Mouse (Mus musculus) brain, embryonic 14.5 days (tissue): ENCODE results near the gene Parp11. TPM values are rescaled to one million over a fixed set of nuclear protein-coding genes. Genes with fewer than 3 reads are reported as not detected.

ENCODE experiments used
- DNase-seq: peaks from one replicate; pipeline ENCODE4 v3.0.0-alpha.2; 2011; ENCODE audit warnings: low read depth
- CTCF ChIP-seq: fragments of 200-500 bp; IDR thresholded peaks from 2 replicates; pipeline ENCODE4 v1.5.1; 2012; ENCODE audit warnings: inconsistent platforms, mild to moderate bottlenecking, moderate library complexity, borderline replicate concordance; ENCODE audit not compliant: insufficient read depth, insufficient read length; ENCODE audit errors: extremely low read depth
- POLR2A ChIP-seq: fragments of 200-500 bp; IDR thresholded peaks from 2 replicates; pipeline ENCODE4 v1.6.1; 2012; ENCODE audit warnings: mild to moderate bottlenecking, inconsistent platforms, borderline replicate concordance; ENCODE audit not compliant: poor library complexity, insufficient read depth, insufficient read length, severe bottlenecking; ENCODE audit errors: extremely low read depth
- polyA plus RNA-seq: library from polyadenylated mRNA; depleted of rRNA; stranded (reverse); fragments of >200 nt; gene quantifications from 2 replicates; pipeline ENCODE4 v1.2.3, GENCODE M21; 2012

The Parp11 gene
- polyA plus RNA-seq, 1 experiment = 86.1 TPM

DNA sequence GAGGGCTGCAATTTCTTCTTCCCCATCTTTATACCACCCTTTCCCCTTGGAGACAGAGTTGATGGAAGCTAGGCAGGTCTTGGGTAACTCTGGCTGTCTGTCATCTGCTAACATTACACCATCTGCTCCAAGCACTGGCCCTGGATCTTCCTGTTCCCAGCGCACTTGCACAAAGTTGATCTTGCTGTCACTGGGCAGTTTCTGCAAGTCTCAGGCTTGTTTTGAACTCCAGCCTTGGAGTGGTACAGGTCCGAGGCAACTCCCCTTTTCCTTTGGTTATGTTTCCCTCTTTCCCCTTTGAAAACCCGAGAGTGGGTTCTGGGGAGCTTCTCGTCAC lies 12.0 kb upstream of the Parp11 start:
- no peak for TF ChIP-seq POLR2A
- TF ChIP-seq CTCF = no peak
- DNase-seq = no peak

DNA sequence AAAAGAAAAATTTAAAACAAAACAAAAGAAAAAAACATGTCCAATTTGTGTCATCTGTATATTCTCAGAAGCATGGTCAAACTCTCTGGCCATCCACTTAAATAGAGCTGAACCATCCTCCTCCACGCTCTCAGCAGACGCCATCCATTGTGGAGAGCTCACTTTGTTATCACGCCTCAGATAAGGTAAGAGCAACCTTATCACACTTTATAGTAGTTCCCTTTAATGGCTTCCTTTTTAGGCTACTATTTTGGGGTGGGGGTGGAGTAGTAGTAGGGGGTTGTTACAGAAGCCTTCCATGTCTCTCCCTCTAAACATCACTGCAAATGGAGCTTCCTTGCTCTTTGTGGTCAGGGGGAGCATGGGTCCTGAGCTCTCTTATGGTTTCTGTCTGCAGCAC lies 7.6 kb upstream of the Parp11 start:
- DNase-seq = no peak
- TF ChIP-seq POLR2A (no peak), CTCF (no peak)

DNA sequence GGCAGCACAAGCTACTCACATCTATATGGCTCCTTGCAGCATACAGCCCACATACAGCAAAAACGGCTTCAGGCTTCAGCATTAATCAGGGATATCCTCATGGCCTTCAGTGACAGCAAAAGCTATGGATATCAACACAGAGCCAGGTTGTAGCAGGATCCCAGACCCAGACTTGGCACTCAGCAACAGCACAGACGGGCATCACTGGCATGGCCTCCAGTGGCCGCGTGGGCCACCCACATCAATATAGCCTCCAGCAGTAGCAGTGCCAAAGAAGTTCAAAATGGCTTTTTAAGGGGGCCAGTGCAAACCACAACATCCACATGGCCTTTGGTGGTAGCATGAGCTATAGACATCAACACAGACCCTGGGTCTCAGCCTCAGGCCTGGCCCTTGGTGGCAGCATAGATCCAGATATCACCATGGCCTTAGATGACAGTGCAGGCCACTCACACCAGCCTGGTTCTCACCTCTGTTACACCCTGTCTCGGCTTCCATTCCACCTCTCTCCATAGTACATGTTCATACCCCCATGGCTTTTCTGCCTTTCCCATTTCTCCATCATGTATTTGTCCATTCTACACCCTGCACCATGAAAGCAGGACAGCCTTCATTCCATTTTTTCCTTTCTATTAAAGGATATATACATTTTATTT lies 7.0 kb upstream of the Parp11 start:
- DNase-seq = peak; percentile 59
- TF ChIP-seq CTCF (no peak), POLR2A (no peak)

DNA sequence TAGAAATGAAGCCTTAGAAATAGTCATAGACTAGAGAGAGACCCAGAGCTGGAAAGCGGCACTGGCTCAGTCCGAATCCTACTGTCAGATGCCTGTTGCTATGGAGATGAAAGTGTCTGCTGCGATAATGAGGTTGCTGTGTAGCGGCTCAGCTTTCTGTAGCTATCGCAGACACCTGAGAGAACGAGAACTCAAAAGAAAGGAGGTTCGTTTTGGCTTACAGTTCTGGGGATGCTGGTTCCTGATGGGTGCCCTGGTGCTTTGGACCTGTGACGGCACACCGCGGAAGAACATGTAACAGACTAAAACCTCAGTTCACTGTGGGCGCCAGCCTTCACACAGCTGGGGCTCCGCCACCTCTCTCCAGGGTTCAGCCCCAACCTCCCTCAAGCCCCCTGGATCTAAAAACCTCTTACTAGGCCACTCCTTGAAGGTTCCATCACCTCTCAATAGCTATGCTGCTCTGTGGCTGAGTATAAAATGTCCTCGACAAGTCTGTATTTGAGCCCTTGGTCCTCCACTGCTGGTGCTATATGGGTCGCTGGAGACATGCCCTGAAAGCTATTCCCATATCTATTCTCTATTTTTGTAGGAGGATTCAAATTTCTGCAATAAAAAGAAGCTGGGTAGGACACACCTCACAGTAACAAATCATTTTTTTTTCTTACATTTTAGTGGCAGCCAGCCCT lies 6.1 kb upstream of the Parp11 start:
- peak; percentile 93 for DNase-seq
- TF ChIP-seq POLR2A = no peak
- no peak for TF ChIP-seq CTCF

DNA sequence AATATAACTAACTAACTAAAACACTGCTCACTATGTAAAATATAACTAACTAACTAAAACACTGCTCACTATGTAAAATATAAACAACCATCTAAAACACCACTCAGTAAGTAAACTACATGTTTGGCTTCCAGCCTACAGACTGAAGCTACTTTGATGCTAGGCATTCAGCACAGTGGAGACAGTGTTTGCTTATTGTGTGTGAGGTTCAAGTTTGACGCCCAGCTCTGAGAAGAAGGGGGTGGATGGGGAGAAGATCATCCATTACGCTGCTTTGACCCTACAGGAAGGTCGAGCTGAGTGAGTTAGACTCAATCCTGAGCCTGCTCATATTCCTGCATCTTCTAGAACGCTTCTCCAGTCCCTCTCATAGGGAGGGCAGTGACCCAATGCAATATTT lies 4.1 kb upstream of the Parp11 start:
- TF ChIP-seq CTCF (no peak), POLR2A (no peak)
- peak; percentile 71 for DNase-seq

DNA sequence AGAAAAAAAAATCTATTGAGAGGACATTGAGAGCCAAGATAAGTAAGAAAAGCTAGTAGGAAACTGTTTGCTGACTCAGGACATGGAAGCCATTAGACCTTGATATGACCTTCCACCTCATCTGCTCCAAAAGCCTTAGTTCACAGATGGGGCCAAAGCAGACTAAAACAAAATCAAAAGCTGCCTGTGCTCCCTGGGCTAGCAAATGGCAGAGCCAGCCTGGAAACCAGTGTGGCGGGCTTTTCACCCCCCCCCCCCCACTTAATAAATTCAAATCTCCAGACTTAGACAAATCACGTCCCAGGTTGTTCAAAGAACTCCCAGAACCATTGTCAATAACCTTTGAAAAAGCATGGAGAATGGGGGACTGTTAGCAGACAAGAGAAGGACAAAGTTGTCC lies 2.7 kb upstream of the Parp11 start:
- peak; percentile 79 for DNase-seq
- TF ChIP-seq POLR2A (no peak), CTCF (no peak)

DNA sequence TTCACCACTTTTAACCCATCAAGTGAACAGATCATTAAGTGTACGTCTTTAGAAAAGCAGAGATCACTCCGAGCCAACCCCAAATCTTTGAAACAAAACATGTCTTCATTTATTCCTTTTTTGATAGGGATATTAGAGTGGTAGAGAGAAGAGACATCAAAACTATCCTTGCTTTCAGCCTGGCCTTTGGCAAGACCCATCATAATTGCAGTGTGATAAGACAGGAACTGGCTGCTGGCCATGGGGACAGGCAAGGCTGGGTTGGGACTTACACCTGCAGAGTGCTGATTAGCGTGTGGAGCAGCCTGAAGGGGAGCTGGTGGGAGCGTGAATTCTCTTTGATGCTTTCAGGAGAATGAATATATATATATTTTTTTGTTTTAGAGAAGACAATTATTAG lies 2.2 kb upstream of the Parp11 start:
- no peak for TF ChIP-seq POLR2A
- no peak for TF ChIP-seq CTCF
- DNase-seq = peak; percentile 83

DNA sequence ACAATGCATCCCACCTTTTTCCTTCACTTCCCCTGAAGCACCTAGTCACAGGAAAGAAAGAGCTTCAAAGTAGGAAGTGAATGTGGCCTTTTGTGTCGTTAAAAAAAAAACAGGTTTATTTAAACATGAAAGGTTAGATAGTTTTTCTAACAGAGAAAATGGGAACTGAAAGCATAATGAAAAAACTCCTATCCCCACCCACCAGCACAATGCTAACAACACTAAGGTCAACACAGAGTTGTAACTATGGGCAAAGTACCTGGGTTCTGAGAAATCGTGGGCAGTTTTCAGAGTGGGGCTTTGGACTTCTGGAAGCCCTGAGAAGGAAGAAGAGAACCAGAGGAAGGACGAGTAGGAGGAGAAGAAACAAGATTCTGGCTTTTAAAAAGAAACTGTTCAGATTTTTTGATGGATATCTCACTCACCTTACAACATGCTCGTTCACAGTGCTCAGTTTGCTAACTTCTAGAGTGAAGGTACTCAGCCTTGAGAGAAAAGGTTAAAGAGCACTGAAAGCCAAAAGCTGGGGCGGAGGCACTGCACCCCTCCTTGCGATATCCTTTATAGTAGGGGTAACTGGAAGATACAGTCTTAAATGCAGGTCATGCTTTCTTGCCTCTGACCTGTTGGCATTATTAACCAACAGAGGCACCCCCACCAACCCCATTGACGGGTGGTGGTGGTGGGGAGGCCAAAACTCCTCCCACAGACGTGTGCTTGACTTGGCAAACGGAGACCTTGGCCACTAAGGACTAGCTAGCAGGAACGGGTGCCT lies 1.2 kb downstream of the Parp11 start:
- no peak for TF ChIP-seq CTCF
- TF ChIP-seq POLR2A = no peak
- no peak for DNase-seq

DNA sequence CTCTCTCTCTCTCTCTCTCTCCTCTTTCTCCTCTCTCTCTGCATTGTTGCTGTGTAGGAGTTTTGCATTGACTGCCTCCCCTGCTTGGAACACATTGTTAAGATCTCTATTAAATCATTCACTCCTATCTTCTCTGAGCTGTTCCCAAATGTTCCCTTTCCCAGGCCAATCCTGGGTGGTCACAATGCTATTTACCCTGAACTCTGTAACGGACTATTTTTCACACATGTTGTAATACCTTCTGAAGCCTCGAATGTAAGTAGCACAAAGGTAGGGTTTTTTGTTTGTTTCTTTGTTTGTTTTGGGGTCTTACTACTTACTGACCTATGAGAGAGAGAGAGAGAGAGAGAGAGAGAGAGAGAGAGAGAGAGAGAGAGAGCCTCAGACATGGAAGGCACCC lies 2.2 kb downstream of the Parp11 start:
- DNase-seq = peak; percentile 25
- TF ChIP-seq POLR2A (no peak), CTCF (no peak)

DNA sequence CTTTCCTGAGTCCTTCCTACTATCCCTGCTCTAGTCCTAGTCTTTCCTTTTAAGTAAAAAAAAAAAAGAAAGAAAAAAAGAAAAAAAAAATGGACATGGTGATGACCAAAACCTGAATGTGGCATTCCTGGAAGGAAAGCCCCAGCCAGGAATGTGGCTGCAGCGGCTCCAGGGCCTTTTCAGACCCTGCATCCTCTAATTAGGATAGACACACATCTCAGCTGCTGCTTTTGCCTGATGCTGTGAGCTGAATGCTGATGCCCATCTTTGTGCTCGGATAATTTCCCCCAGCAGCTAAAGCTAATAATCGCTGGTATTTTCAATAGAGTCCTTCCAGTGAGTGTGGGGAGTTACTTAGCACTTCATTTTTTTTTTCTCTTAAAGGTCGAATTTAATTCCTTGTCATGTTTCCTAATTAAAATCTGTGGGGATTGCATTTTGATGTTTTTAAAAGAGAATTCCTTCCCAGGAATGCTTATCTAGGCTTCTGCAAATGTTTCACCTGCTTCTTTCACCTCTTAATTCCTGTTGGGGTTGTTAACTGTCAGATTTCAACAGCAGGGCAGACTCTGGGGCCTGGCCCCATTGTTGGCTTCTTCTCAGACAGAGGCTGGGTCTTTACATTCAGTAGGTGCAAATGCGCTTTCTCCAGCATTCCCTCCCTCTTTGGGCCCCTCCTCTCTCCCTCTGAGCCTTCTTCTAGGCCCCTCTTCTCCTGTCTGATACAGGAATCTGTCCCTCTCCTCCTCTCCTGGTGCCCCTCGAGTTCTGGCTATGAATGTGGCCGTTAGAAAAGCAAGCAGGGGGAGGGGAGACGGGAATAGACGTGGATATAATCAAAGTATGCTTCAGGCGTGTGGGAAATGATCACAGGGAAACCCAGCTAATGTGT lies 3.1 kb downstream of the Parp11 start:
- DNase-seq = peak; percentile 97
- no peak for TF ChIP-seq CTCF
- no peak for TF ChIP-seq POLR2A

DNA sequence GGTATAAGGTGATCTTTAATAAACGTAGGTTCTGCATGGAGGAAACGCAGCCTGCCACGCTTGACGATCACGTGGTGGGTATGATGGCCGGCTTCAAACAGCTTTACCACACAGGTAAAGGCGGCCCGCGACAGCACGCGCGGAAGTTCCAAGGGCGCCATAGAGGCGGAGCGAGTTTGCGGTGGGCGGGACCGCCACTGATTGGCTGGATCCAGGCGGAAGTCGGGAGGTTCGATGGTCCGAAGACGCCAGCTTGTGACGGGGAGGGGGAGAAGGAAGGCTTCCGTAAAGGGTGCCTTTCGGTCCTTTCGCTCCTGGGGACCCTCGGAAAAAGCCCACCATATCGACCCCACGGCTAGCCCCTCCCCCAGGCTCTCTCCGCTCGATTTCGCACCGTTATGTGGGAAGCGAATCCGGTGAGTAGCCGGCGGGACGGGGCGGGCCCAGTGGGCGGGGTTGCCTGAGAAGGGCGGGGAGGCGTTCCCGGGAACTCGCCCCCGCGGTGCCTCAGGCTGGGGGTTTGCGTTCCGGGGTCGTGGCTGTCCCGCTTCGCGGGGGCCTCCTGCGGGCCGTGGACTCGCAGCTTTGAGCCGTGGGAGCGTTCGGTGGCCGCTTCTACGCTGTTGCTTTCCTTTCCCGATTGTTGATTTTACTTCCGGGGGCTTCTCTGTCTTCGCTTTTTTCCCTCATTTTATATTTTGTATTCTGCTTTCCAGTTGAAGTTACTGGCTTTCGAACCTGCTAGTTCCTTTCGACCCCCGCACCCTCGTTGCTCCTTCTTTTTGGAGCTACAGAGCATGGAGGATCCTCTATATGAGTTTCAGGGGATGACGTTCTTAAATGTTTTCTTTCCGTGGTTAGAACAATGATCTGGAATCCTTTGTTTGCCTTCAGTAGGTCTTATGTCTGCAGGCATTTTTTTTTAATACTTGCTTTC lies 7.0 kb downstream of the Parp11 start:
- no peak for TF ChIP-seq CTCF
- TF ChIP-seq POLR2A = no peak; the same call in 1 of the 2 replicates
- peak; percentile 98 for DNase-seq

DNA sequence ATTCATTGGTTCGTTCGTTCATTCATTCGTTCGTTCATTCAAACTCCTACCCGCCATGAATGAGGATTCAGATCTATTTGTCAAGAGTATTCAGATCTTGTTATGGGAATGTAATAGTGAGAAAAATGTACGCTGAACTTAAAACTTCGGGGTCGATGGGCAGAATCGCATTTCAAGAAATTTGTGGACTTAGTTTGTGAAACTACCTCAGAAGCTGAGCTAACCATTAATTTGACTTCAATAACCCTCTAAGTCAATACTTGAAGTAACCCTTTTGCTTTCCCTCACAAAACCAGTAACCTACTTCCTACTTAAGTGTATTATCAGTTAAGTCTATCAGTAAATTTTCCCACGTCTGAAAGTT lies 7.7 kb downstream of the Parp11 start:
- TF ChIP-seq POLR2A (no peak), CTCF (no peak)
- no peak for DNase-seq
